Mouse (Mus musculus) small intestine, adult 2 months (tissue): ENCODE results near the gene Bahcc1.

Experiments used
- CTCF ChIP-seq: fragments of 200-500 bp; IDR thresholded peaks from 2 replicates; pipeline ENCODE4 v1.5.1; 2012; ENCODE audit warnings: low read depth, mild to moderate bottlenecking, control low read depth, inconsistent platforms, low read length, moderate library complexity, mixed read lengths; ENCODE audit not compliant: insufficient replicate concordance, insufficient read length; ENCODE audit errors: extremely low read depth
- POLR2A ChIP-seq: fragments of 200-500 bp; IDR thresholded peaks from 2 replicates; pipeline ENCODE4 v1.6.1; 2012; ENCODE audit warnings: low read depth, mild to moderate bottlenecking, control low read depth, inconsistent platforms, low read length, moderate library complexity

DNA sequence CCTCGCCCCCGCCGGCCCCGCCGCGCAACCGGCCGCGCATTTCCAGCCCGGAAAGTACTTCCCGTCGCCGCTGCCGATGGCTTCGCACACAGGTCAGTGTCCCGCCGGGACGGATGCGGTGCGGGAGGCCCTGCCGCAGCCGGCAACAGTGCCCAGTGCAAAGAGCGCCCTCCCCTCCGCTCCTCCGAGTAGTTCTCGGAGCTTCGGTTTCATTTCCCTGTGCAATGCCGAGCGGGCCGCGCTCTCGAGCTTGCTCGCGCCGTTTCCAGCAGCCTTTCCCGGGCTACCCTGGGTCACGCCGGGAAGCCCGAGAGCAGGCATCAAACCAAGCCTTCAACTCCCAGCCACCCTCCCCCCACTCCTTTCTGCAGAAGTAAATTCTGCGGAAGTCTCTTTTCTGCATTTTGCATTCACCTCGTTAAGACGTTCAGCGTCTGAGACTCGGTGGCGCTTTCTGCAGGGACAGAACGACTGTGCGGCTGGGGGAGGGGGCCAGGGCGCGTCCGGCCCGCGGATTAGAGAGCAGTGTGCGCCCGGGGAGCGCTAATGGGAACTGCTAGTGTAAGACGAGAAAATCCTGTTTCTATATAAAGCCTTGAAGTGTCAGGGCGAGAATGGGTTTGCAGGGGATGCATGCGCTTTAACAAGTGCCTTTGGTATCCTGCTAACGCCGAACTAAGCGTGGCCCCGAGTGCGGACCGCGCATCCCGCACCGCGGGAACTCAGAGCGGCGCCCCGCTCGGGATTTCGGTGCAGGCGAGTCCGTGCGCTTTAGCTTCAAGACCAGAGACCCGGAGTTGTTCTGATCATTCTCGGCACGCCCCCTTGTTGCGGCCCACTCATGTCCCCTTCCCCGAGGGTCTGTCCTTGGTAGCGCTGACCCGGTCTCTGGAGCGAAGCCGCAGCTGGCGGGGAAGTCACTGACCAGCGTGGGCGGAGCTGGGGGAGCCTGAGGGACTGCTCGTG is 4.7 kb downstream of the Bahcc1 start:
- TF ChIP-seq CTCF (no peak), POLR2A (peak; percentile 49; the same call in 1 of the 2 replicates)
